Mouse (Mus musculus): ENCODE measurements around the gene Capn12. TPM values are rescaled to one million over a fixed set of nuclear protein-coding genes. Genes with fewer than 3 reads are reported as not detected.
"Not testable (repeated sequence)": the region's sequence is repeated elsewhere in the genome, so short reads cannot be mapped to it uniquely, and the experiment has no call there.

Gene Capn12
- polyA plus RNA-seq, 1 experiment from 2014 or later, result 0.54 TPM

DNA sequence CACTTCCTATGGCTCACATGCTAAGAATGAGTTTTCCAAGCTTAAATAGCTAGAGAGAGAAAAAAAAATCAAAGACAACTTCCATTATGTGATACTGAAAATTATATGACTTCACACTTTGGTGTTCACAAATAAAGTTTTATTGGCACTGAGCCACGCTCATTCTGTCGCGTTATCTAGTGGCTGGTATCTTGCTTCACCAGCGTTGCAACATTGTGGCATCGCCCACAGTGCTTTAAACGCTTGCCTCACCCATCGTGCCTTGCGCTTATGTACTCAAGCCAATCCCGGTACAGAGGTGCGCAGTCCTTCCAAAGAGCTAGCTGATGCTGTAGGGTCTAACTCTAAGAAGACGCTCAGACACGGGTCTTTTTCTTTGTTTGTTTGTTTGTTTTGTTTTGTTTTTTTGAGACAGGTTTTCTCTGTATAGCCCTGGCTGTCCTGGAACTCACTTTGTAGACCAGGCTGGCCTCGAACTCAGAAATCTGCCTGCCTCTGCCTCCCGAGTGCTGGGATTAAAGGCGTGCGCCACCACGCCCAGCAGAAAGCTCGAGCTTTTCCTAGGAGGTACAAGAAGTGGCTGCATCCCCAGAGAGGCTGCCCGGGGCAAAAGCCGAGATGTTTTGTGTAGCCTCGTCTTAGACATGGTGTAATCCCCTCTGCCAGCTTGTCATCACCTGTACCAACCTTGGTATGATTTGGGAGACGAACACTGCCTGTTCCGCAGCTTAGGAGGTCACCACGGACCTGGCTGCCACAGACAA is 10.1 kb upstream of the Capn12 start:
- Histone ChIP-seq H3K4me1 (ENCODE audit: control insufficient read depth, insufficient read depth, low read depth, low read length) (no peaks in the 10 kb centered on the region), H3K27ac (ENCODE audit: low read depth, low read length) (no peak overlapping the region), H3K9me3 (ENCODE audit: control insufficient read depth, low read length) (no peaks in the 10 kb centered on the region), H3K4me2 (ENCODE audit: low read length) (no peak overlapping the region), H3K27me3 (replicated peaks; ENCODE audit: control insufficient read depth, insufficient read depth, low read length) (no peaks in the 10 kb centered on the region), H3K9ac (ENCODE audit: low read depth, low read length) (no peak overlapping the region), H3K36me3 (ENCODE audit: control insufficient read depth, insufficient read depth, low read length) (no peaks in the 10 kb centered on the region), H3K4me3 (ENCODE audit: low read length) (no peak overlapping the region)
- no peak for ATAC-seq
- WGBS, result 89% methylated on average over 24 of the region's 24 CpGs

- Histone ChIP-seq H3K27ac (ENCODE audit: low read depth, low read length) (no peak overlapping the region), H3K4me3 (ENCODE audit: low read length) (no peak overlapping the region), H3K36me3 (ENCODE audit: control insufficient read depth, insufficient read depth, low read length) (no peaks in the 10 kb centered on the region), H3K4me2 (ENCODE audit: low read length) (no peak overlapping the region), H3K9ac (ENCODE audit: low read depth, low read length) (no peak overlapping the region), H3K27me3 (replicated peaks; ENCODE audit: control insufficient read depth, insufficient read depth, low read length) (no peaks in the 10 kb centered on the region), H3K9me3 (ENCODE audit: control insufficient read depth, low read length) (no peaks in the 10 kb centered on the region), H3K4me1 (ENCODE audit: control insufficient read depth, insufficient read depth, low read depth, low read length) (no peaks in the 10 kb centered on the region)
- WGBS, result 91% methylated on average over 2 of the region's 2 CpGs
- no peak for ATAC-seq
Measured at GRCm38 (mm10) chr7:28874565-28874964, 6.7 kb upstream of the Capn12 start.

DNA sequence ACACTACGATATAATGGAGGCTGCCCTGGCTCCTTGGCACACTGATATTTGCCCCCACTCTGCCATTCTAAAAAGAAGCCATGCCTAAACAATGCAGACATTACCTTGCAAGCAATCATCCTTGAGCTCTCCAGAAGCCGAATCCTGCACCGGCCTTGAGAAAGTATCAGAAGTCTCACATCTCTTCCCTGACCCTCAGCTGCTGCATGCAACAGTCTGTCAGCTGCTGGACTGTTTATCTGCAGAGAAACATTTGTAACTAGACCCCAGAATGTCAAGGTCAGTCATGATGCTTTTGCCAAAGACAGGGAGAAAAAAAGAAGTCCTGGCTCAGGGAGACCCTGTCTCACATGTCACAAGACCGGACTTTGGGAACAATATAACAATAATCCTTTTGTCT is 5.1 kb upstream of the Capn12 start:
- Histone ChIP-seq H3K9ac (ENCODE audit: low read depth, low read length) (no peak overlapping the region), H3K27ac (ENCODE audit: low read depth, low read length) (no peak overlapping the region), H3K4me3 (ENCODE audit: low read length) (no peak overlapping the region), H3K4me1 (ENCODE audit: control insufficient read depth, insufficient read depth, low read depth, low read length) (no peaks in the 10 kb centered on the region), H3K9me3 (ENCODE audit: control insufficient read depth, low read length) (no peaks in the 10 kb centered on the region), H3K36me3 (ENCODE audit: control insufficient read depth, insufficient read depth, low read length) (no peaks in the 10 kb centered on the region), H3K27me3 (replicated peaks; ENCODE audit: control insufficient read depth, insufficient read depth, low read length) (no peaks in the 10 kb centered on the region), H3K4me2 (ENCODE audit: low read length) (no peak overlapping the region)
- ATAC-seq, result no peak
- WGBS, result 71% methylated on average over 4 of the region's 4 CpGs

- Histone ChIP-seq H3K27ac (ENCODE audit: low read depth, low read length) (no peak overlapping the region), H3K4me3 (ENCODE audit: low read length) (no peak overlapping the region), H3K9ac (ENCODE audit: low read depth, low read length) (no peak overlapping the region), H3K27me3 (replicated peaks; ENCODE audit: control insufficient read depth, insufficient read depth, low read length) (no peaks in the 10 kb centered on the region), H3K9me3 (ENCODE audit: control insufficient read depth, low read length) (no peaks in the 10 kb centered on the region), H3K4me2 (ENCODE audit: low read length) (no peak overlapping the region), H3K36me3 (ENCODE audit: control insufficient read depth, insufficient read depth, low read length) (no peaks in the 10 kb centered on the region), H3K4me1 (ENCODE audit: control insufficient read depth, insufficient read depth, low read depth, low read length) (no peaks in the 10 kb centered on the region)
- ATAC-seq, result no peak
- 92% methylated on average over 7 of the region's 7 CpGs for whole genome bisulfite sequencing
Measured at GRCm38 (mm10) chr7:28877155-28877554, 4.1 kb upstream of the Capn12 start.

DNA sequence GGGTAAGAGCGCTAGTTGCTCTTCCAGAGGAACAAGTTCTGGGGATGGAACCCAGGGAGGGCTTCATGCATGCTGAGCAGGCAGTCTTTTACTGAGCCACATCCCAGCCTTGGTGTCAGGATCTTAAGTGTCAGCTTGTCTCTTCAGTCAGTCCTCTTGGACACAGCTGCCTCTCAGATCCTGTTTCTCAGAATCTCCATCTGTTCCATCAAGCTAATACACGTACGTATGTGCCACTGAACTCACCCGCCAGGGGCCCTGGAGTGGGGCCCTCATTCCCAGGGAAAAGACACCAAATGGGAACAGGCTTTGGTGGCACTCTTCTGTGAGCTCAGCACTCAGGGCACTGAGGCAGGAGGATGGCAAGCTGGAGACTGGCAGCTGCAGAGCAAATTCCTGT is 3.4 kb upstream of the Capn12 start:
- H3K36me3 ChIP-seq (ENCODE audit: control insufficient read depth, insufficient read depth, low read length), result no peaks in the 10 kb centered on the region
- H3K4me2 ChIP-seq (ENCODE audit: low read length), result no peak overlapping the region
- H3K9ac ChIP-seq (ENCODE audit: low read depth, low read length), result no peak overlapping the region
- H3K9me3 ChIP-seq (ENCODE audit: control insufficient read depth, low read length), result no peaks in the 10 kb centered on the region
- no peak overlapping the region for H3K4me3 ChIP-seq (ENCODE audit: low read length)
- ATAC-seq, result no peak
- no peaks in the 10 kb centered on the region for H3K4me1 ChIP-seq (ENCODE audit: control insufficient read depth, insufficient read depth, low read depth, low read length)
- WGBS, result 79% methylated on average over 4 of the region's 4 CpGs
- H3K27ac ChIP-seq (ENCODE audit: low read depth, low read length), result no peak overlapping the region
- no peaks in the 10 kb centered on the region for H3K27me3 ChIP-seq (replicated peaks; ENCODE audit: control insufficient read depth, insufficient read depth, low read length)

GRCm38 (mm10) chr7:28879606-28880005 is 1.6 kb upstream of the Capn12 start:
- H3K27ac ChIP-seq (ENCODE audit: low read depth, low read length), result no peak overlapping the region
- no peaks in the 10 kb centered on the region for H3K4me1 ChIP-seq (ENCODE audit: control insufficient read depth, insufficient read depth, low read depth, low read length)
- no peak overlapping the region for H3K4me3 ChIP-seq (ENCODE audit: low read length)
- H3K9me3 ChIP-seq (ENCODE audit: control insufficient read depth, low read length), result no peaks in the 10 kb centered on the region
- 72% methylated on average over 7 of the region's 7 CpGs for WGBS
- no peak overlapping the region for H3K9ac ChIP-seq (ENCODE audit: low read depth, low read length)
- H3K36me3 ChIP-seq (ENCODE audit: control insufficient read depth, insufficient read depth, low read length), result no peaks in the 10 kb centered on the region
- H3K4me2 ChIP-seq (ENCODE audit: low read length), result no peak overlapping the region
- no peaks in the 10 kb centered on the region for H3K27me3 ChIP-seq (replicated peaks; ENCODE audit: control insufficient read depth, insufficient read depth, low read length)
- ATAC-seq, result no peak

- 65% methylated on average over 10 of the region's 10 CpGs for WGBS
- no peak for ATAC-seq
- H3K9me3 ChIP-seq (ENCODE audit: control insufficient read depth, low read length), result no peaks in the 10 kb centered on the region
- H3K4me1 ChIP-seq (ENCODE audit: control insufficient read depth, insufficient read depth, low read depth, low read length), result no peaks in the 10 kb centered on the region
- H3K27me3 ChIP-seq (replicated peaks; ENCODE audit: control insufficient read depth, insufficient read depth, low read length), result no peaks in the 10 kb centered on the region
- no peak overlapping the region for H3K27ac ChIP-seq (ENCODE audit: low read depth, low read length)
- no peak overlapping the region for H3K9ac ChIP-seq (ENCODE audit: low read depth, low read length)
- H3K4me3 ChIP-seq (ENCODE audit: low read length), result no peak overlapping the region
- H3K4me2 ChIP-seq (ENCODE audit: low read length), result no peak overlapping the region
- no peaks in the 10 kb centered on the region for H3K36me3 ChIP-seq (ENCODE audit: control insufficient read depth, insufficient read depth, low read length)
Measured at GRCm38 (mm10) chr7:28880554-28880953, 668 bp upstream of the Capn12 start.

- no peak overlapping the region for H3K27ac ChIP-seq (ENCODE audit: low read depth, low read length)
- H3K4me1 ChIP-seq (ENCODE audit: control insufficient read depth, insufficient read depth, low read depth, low read length), result no peaks in the 10 kb centered on the region
- no peak for ATAC-seq
- no peaks in the 10 kb centered on the region for H3K9me3 ChIP-seq (ENCODE audit: control insufficient read depth, low read length)
- H3K4me3 ChIP-seq (ENCODE audit: low read length), result no peak overlapping the region
- peaks cover 8% of the 10 kb centered on the region; the same call in 1 of the 2 replicates for H3K27me3 ChIP-seq (replicated peaks; ENCODE audit: control insufficient read depth, insufficient read depth, low read length)
- WGBS, result 75% methylated on average over 11 of the region's 11 CpGs
- H3K4me2 ChIP-seq (ENCODE audit: low read length), result no peak overlapping the region
- H3K9ac ChIP-seq (ENCODE audit: low read depth, low read length), result no peak overlapping the region
- no peaks in the 10 kb centered on the region for H3K36me3 ChIP-seq (ENCODE audit: control insufficient read depth, insufficient read depth, low read length)
Measured at GRCm38 (mm10) chr7:28883039-28883438, 1.8 kb downstream of the Capn12 start.

DNA sequence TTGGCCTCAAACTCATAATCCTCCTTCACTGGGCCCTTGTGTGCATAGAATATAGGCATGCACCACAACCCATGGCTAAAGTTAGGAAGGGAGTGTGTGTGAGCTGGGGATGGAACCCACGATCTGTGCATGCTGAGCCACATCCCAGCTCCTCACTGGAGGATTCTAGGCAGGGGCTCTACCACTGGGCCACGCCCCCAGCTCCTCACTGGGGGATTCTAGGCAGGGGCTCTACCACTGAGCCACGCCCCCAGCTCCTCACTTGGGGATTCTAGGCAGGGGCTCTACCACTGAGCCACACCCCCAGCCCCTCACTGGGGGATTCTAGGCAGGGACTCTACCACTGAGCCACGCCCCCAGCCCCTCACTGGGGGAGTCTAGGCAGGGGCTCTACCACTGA is 2.5 kb downstream of the Capn12 start:
- WGBS, result 96% methylated on average over 3 of the region's 4 CpGs
- H3K4me3 ChIP-seq (ENCODE audit: low read length); ATAC-seq; H3K9me3 ChIP-seq (ENCODE audit: control insufficient read depth, low read length); H3K27ac ChIP-seq (ENCODE audit: low read depth, low read length); H3K36me3 ChIP-seq (ENCODE audit: control insufficient read depth, insufficient read depth, low read length); H3K4me2 ChIP-seq (ENCODE audit: low read length); H3K4me1 ChIP-seq (ENCODE audit: control insufficient read depth, insufficient read depth, low read depth, low read length); H3K9ac ChIP-seq (ENCODE audit: low read depth, low read length): not testable (repeated sequence)
- peaks cover 12% of the 10 kb centered on the region for H3K27me3 ChIP-seq (replicated peaks; ENCODE audit: control insufficient read depth, insufficient read depth, low read length)
